Mouse (Mus musculus) central nervous system, embryonic 14 days (tissue): ENCODE data around the gene Acss2. TPM values are rescaled to one million over a fixed set of nuclear protein-coding genes. Genes with fewer than 3 reads are reported as not detected.

ENCODE experiments used
- polyA plus RNA-seq: library from polyadenylated mRNA; depleted of rRNA; stranded (reverse); fragments of >200 nt; gene quantifications from 2 replicates; pipeline ENCODE4 v1.2.3, GENCODE M21; 2012; rRNA removed

The Acss2 gene
- polyA plus RNA-seq: 27.5 and 28.7 TPM in 2 replicates

DNA sequence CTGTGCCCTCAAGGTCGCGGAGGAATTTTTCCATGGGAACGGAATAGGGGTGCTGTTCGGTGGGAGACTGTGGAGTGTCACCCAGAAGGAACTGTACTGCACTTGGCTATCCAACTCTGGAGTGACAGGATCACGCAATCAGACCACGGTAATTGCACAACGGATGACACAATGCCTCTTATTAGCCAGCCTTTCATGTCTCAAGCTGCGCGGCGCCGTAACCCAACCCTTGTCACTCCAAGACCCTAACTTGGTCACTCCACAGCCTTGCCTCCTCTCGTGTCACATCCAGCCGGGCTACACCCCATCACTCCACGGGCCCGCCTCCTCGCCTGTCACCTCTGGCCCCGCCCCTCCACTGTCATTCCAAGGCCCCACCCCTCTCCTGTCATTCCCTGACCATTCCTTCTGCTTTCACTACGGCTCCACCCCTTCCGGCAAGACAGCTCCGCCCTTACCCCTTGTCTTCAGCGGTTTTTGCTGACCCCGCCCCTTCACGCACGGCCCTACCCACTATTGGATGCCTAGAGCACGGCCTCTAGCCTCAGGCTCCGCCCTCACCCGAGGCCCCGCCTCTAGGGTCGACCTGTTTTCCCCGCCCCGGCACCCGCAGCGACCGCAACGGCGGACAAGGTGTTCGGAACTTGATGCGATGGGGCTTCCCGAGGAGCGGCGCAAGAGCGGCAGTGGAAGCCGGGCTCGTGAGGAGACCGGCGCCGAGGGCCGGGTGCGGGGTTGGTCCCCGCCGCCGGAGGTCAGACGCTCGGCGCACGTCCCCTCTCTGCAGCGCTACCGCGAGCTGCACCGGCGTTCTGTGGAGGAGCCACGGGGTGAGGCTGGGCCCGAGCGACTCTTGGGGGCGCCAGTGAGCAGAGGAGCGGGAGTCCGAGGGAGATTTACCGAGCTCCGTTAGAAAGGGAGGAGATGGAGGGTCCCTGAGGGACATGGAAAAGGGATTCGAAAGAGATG, at the start of gene Acss2, which contains the start of gene Ggt7:
Acss2 (plus strand) TSS at position 494 of the 969 bp plus-strand sequence.
Ggt7 (minus strand) TSS at position 783 of the 969 bp plus-strand sequence.

GRCm38 (mm10) chr2:155473570-155474088, 44.1 kb upstream of the Acss2 start, which contains the start of gene Ncoa6:
Gene Ncoa6, minus strand, starts transcription at chr2:155473894.

DNA sequence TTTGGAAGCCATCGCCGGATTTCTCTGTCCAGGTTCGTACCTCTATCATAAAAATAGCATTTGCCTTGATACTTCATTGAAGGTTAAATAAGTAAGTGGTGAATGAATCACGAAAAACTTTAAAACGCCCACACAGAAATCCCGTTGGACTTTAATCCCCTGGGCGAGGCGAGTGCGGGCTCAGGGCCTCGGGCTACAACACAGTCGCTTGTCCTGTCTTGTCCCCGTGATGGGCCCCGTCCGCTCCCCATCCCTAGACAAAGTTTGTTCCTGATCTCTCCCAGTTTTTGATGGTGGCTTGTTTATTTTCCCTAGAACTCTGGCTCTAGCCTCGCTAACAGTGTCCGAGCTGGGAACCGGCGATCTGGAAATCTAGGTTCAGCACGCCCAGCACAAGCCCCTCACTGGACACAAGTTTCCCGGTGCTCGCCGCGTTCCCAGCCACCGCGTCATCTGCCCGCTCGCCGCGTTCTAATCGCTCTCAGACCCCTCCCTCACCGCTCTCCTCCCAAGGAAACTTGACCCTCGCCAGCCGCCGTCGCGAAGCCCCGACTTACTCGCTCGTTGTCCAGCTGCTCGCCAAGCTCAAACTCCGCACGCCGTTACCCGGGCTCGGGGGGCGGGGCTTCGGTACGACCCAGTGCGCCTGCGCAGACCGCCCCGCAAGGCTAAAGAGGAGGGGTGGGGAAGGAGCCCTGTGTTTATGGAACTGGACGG, 74.5 kb downstream of the Acss2 start, which contains the start of gene Gss:
Gss (minus strand) TSS at position 674 of the 717 bp plus-strand sequence.

GRCm38 (mm10) chr2:155610978-155611377, 93.2 kb downstream of the Acss2 start, which contains the start of gene Myh7b:
Gene Myh7b, plus strand, starts transcription at chr2:155611212.

Other genes starting within 250 kb of the Acss2 start
- gene Map1lc3a, start 241.7 kb upstream of the Acss2 start, polyA plus RNA-seq: 201 and 225 TPM in 2 replicates
- 50.4 and 51.8 TPM in 2 replicates for gene Pigu, start 160.5 kb upstream of the Acss2 start, polyA plus RNA-seq
- gene Trp53inp2, start 136.9 kb upstream of the Acss2 start, polyA plus RNA-seq: 109 and 119 TPM in 2 replicates
- 64.2 and 67.5 TPM in 2 replicates for gene Ncoa6, start 44.1 kb upstream of the Acss2 start, polyA plus RNA-seq
- 118 and 132 TPM in 2 replicates for gene Ggt7, start 289 bp downstream of the Acss2 start, polyA plus RNA-seq
- 11.1 and 11.4 TPM in 2 replicates for gene Gss, start 74.9 kb downstream of the Acss2 start, polyA plus RNA-seq
- 0.57 and 3.9 TPM in 2 replicates for gene Myh7b, start 93.3 kb downstream of the Acss2 start, polyA plus RNA-seq
- gene Trpc4ap, start 174.4 kb downstream of the Acss2 start, polyA plus RNA-seq: 175 and 185 TPM in 2 replicates
- 63.7 and 66.7 TPM in 2 replicates for gene Edem2, start 211.5 kb downstream of the Acss2 start, polyA plus RNA-seq
- not detected in 2 replicates for gene Gm17581, start 217.9 kb downstream of the Acss2 start, polyA plus RNA-seq
- 4.5 and 5.4 TPM in 2 replicates for gene Procr, start 233.2 kb downstream of the Acss2 start, polyA plus RNA-seq